Mouse (Mus musculus) layer of hippocampus, adult 8-10 months (tissue): ENCODE data around the gene 1700001O22Rik. TPM values are rescaled to one million over a fixed set of nuclear protein-coding genes. Genes with fewer than 3 reads are reported as not detected.

Experiments used
- DNase-seq, 2 experiments: peaks; one replicate each; pipeline ENCODE4 v3.0.0; 2022; ENCODE audit warnings: low spot score in 2 of 2
- total RNA-seq, 4 experiments: library from RNA; stranded (reverse); gene quantifications; 2 replicates each; pipeline ENCODE4 v1.2.4; 2022

The 1700001O22Rik gene
- total RNA-seq, 4 experiments from 2014 or later, result 6.1 to 12.4 (median 7.1) TPM

- DNase-seq, result no peak
Observed at GRCm38 (mm10) chr2:30754831-30755230, 48.6 kb downstream of the 1700001O22Rik start.

- no peak for DNase-seq
Observed at GRCm38 (mm10) chr2:30753219-30753618, 50.2 kb downstream of the 1700001O22Rik start.

- no peak for DNase-seq
Observed at GRCm38 (mm10) chr2:30752471-30752870, 51.0 kb downstream of the 1700001O22Rik start.

- no peak for DNase-seq
Observed at GRCm38 (mm10) chr2:30750025-30750424, 53.4 kb downstream of the 1700001O22Rik start.

- no peak for DNase-seq
Observed at GRCm38 (mm10) chr2:30747602-30748162, 55.8 kb downstream of the 1700001O22Rik start.

Other genes starting within 250 kb of the 1700001O22Rik start
- 10 to 100 TPM in 1 of 4 experiments, 1 to 10 TPM in 3; 3.4 to 11.0 (median 7.0) TPM for gene Cstad, start 208.6 kb downstream of the 1700001O22Rik start, total RNA-seq
- gene Ntmt1, start 4.2 kb upstream of the 1700001O22Rik start, total RNA-seq, result 10 to 100 TPM; 29.6 to 33.4 (median 32.3) TPM
- 10 to 100 TPM; 35.2 to 39.2 (median 37.5) TPM for gene Asb6, start 26.7 kb upstream of the 1700001O22Rik start, total RNA-seq
- 1 to 10 TPM in 3 of 4 experiments, under 1 TPM in 1; 0.94 to 3.9 (median 1.9) TPM for gene Prrx2, start 31.3 kb upstream of the 1700001O22Rik start, total RNA-seq
- 1 to 10 TPM; 3.4 to 5.4 (median 5.2) TPM for gene Ptges, start 126.2 kb upstream of the 1700001O22Rik start, total RNA-seq
- gene Tor1b, start 149.3 kb upstream of the 1700001O22Rik start, total RNA-seq, result 10 to 100 TPM; 32.8 to 37.2 (median 36.0) TPM
- gene Tor1a, start 164.3 kb upstream of the 1700001O22Rik start, total RNA-seq, result 10 to 100 TPM; 41.3 to 47.7 (median 44.4) TPM
- 10 to 100 TPM; 66.5 to 72.2 (median 67.0) TPM for gene BC005624, start 178.5 kb upstream of the 1700001O22Rik start, total RNA-seq
- 10 to 100 TPM; 84.0 to 97.7 (median 90.5) TPM for gene Usp20, start 178.6 kb upstream of the 1700001O22Rik start, total RNA-seq